Mouse (Mus musculus) lung, postnatal 25 days (tissue): ENCODE measurements at regions not wholly inside any gene's neighbourhood (a gene's known extent, or its start where the extent isn't known, plus 50 kb on each side); places are given as distances from the start of the nearest gene placed in this dataset.
A peak's percentile ranks its signal among the peaks of the same experiment; 100 is the strongest.

Experiments used
- DNase-seq: peaks from one replicate; pipeline ENCODE4 v3.0.0; 2022; ENCODE audit warnings: low spot score

- DNase-seq: no peak
Measured at GRCm38 (mm10) chr19:37754024-37754423, 56.4 kb downstream of the Cyp26a1 start.

- no peak for DNase-seq
Measured at GRCm38 (mm10) chr19:37755372-37755771, 57.8 kb downstream of the Cyp26a1 start.

- DNase-seq: no peak
Measured at GRCm38 (mm10) chr19:37769376-37769775, 71.8 kb downstream of the Cyp26a1 start.

GRCm38 (mm10) chr19:37771956-37772355 lies 74.4 kb downstream of the Cyp26a1 start:
- no peak for DNase-seq

GRCm38 (mm10) chr19:37774551-37774950 lies 77.0 kb downstream of the Cyp26a1 start:
- no peak for DNase-seq

GRCm38 (mm10) chr19:37774966-37775365 lies 77.4 kb downstream of the Cyp26a1 start:
- no peak for DNase-seq

GRCm38 (mm10) chr19:37777961-37778360 lies 80.4 kb downstream of the Cyp26a1 start:
- DNase-seq: no peak

GRCm38 (mm10) chr19:37778568-37778967 lies 81.0 kb downstream of the Cyp26a1 start:
- DNase-seq: no peak

GRCm38 (mm10) chr19:37788540-37788939 lies 90.9 kb downstream of the Cyp26a1 start:
- no peak for DNase-seq

GRCm38 (mm10) chr19:37789576-37790180 lies 92.1 kb downstream of the Cyp26a1 start:
- no peak for DNase-seq

- no peak for DNase-seq
Measured at GRCm38 (mm10) chr19:37790281-37791073, 92.9 kb downstream of the Cyp26a1 start.

- DNase-seq: no peak
Measured at GRCm38 (mm10) chr19:37793176-37793575, 95.6 kb downstream of the Cyp26a1 start.

- no peak for DNase-seq
Measured at GRCm38 (mm10) chr19:37795552-37796343, 98.2 kb downstream of the Cyp26a1 start.

- no peak for DNase-seq
Measured at GRCm38 (mm10) chr19:37800161-37800660, 102.6 kb downstream of the Cyp26a1 start.

GRCm38 (mm10) chr19:37809666-37810065 lies 112.1 kb downstream of the Cyp26a1 start:
- no peak for DNase-seq

- peak; percentile 13 for DNase-seq
Measured at GRCm38 (mm10) chr19:37814089-37815073, 116.8 kb downstream of the Cyp26a1 start.

- DNase-seq: no peak
Measured at GRCm38 (mm10) chr19:37815627-37816026, 118.0 kb downstream of the Cyp26a1 start.

- no peak for DNase-seq
Measured at GRCm38 (mm10) chr19:37821243-37821642, 123.6 kb downstream of the Cyp26a1 start.

GRCm38 (mm10) chr19:37821671-37822190 lies 124.1 kb downstream of the Cyp26a1 start:
- DNase-seq: no peak

GRCm38 (mm10) chr19:37824155-37824554 lies 126.6 kb downstream of the Cyp26a1 start:
- DNase-seq: no peak

- no peak for DNase-seq
Measured at GRCm38 (mm10) chr19:37831406-37831805, 133.8 kb downstream of the Cyp26a1 start.
